Mouse (Mus musculus) naive thymus-derived CD4-positive, alpha-beta T cell, adult 2 months (primary cell): Measurements from ENCODE around the gene Cmtm8.
A peak's percentile ranks its signal among the peaks of the same experiment; 100 is the strongest.

Source experiments
- DNase-seq: peaks from one replicate; pipeline ENCODE4 v3.0.0-alpha.2; 2011; ENCODE audit warnings: low read depth

Cmtm8 gene

DNA sequence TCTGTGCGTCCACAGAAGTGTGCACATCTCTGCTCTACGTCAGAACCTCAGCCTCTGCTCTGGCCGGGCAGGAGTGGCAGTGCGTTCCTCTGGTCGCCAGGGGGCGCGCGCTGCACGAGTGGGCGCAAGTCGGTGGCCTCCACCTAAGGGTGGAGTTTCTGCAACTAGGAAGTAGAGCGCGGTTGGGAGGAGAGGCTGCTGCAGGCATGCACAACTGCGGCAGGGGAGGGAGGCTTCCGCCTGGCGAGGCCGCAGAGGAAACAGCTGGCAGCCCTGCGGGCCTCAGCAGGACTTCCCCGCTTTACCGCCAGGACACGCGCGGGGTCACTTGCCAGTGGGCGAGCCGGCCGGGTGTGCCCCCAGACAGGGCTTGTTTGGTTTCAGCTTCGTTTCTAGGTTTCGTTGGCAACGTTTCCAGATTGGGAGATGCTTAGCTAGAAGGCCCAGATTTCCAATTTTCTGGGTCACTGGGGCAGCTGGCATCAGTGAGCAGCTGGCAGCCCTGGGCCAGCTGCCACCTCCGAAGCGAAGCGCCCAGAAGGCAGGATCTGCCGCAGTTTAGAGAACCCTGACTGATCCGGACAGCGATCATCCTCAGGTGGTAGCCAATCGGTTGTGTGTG, 91.0 kb downstream of the Cmtm8 start:
- DNase-seq, result peak; percentile 95

DNA sequence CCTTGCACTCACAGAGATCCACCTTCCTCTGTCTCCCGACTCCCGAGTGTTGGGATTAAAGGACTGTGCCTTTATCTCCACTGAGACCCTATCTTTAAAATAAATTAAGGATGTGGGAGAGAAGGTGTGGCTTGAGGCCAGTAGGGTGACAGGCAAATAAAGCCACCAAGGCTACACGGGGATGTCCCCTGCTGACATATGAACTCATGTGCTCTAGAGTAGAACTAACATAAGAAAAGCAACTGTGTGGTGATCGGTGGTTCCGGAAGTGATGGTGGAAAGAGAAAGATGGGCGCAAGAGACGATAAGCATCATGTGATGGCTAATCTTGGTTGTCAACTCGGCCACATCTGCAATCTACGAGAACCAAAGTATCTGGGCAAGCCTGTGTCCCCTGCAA, 91.6 kb downstream of the Cmtm8 start:
- no peak for DNase-seq

DNA sequence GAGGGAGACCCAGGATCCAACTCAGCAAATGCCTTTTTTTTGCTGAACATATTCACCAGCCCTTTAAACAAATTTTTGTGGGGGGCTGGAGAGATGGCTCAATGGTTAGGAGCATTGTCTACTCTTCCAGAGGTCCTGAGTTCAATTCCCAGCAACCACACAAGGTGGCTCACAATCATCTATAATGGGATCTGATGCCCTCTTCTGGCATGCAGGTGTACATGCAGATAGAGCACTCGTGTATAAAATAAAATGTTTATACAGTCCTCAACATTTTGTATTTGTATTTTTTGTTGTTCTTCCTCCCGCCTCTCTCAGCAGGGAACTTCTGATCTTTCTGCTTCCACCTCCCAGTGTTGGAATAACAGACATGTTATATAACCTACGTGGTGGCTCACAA, 92.4 kb downstream of the Cmtm8 start:
- no peak for DNase-seq

DNA sequence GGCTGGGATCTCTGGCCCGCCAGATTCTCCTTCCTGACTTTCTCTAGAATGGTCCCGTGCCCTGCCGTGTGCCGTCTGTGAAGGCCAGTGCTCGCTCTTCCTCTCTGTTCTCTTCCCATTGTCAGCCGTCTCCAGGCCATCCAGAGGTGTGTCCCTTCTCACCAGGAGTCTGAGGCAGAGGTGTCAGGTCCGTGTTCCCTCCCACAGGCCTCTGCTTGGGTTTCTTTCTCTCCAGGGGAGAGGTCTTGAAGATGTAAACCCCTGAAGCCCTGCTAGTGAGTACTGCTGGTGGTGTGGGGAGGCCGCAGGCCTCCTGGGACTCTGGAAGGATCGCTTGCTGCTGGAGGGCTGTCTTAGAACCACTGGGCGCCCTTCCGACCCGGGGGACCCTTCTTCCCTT, 96.5 kb downstream of the Cmtm8 start:
- DNase-seq, result no peak

DNA sequence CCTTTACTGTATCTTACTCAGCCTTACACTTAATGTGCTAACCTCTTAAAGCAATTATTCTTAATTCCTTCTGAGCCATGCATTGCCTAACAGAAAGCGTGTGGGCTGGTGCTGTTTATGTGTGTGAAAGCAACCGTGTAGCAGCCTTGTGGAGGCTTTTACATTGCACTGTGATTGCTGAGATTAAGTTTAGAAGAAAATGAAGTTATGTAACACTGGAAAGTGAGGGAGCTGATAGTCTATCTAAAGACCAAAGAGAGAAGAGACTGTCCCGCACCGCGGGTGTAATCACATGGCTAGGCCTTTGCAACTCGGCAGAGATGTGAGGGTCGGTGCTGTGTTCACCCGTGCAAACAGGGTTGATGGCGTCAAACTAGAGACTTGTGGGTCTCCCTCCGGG, 96.9 kb downstream of the Cmtm8 start:
- DNase-seq, result no peak

DNA sequence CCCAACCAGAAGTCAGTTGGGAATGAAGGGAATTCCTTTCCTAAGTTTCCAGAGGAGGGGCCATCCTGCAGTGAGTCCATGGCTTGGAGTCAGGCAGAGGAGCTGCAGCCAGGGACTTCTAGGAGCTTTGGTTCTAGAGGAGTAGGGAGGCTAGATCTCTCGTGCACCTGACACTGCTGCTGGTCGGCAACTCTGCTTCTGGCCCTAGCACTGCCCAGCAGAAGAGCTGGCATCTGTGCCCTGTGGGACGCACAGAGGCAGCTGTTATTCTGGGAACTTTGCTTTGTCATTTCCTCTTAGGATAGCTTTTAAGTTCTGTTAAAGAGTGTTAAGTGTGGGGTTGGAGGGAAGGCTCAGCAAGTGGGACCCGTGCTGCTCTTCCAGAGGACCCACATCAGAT, 98.3 kb downstream of the Cmtm8 start:
- DNase-seq, result no peak

DNA sequence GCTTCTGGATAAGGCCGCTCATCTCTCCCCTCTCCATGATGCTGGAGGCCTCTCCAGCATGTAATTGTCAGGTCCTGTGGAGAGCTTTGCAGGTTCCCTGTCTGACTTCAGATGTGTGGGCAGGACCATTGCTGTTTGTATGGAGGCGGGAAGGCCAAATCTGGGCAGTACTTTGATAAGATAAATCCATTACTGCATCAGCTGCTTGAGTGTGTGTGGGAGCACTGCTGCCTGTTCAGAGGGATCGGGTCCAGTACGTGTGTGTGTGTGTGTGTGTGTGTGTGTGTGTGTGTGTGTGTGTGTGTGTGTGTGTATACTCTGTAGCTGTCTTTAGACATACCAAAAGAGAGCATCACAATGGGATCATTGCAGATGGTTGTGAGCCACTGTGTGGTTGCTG, 98.8 kb downstream of the Cmtm8 start:
- DNase-seq, result no peak

DNA sequence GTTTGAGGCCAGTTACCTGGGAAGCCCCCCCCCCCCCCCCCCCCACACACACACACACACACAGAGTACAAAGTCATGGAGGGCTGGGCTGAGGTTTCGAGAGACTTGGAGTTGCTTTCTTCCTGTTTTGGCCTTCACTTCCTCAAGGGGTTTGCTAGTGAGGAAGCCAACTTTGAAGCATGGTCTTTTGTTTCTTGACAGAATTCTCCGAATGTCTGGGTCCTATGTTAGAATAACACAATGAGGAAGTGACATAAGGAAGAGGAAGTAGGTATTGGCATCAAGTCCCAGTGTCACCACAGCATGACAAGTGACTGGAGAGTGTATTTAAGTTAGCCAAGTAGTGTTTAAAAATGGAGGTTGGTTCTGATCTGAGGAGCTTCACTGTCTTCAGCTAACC, 101.2 kb downstream of the Cmtm8 start:
- DNase-seq, result peak; percentile 82

DNA sequence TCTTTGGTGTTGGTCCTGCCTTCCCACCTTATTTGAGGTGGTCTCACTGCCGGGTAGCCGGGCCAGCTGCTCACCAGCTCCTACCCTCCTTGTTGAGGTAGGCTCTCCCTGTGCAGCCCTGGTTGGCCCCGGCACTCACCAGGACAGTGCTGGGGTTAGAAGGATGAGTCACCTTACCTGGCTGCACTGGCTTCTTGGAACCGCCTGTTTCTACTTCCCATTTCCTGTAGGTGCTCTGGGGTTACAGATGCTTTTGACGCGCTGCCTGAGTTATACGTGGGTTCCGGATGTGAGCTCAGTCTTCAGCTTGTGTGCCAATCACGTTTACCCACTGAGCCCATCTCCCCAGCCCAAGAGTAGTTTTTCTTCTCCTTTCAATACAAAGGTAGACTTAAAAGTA, 103.6 kb downstream of the Cmtm8 start:
- DNase-seq, result peak; percentile 79
